Mouse (Mus musculus) kidney, embryonic 14.5 days (tissue): ENCODE measurements at regions not wholly inside any gene's neighbourhood (a gene's known extent, or its start where the extent isn't known, plus 50 kb on each side); places are given as distances from the start of the nearest gene placed in this dataset.
A peak's percentile ranks its signal among the peaks of the same experiment; 100 is the strongest.

Experiments
- ATAC-seq: fragments of 200-750 bp; cut with Nextera tagmentation; 2 replicates; pipeline ENCODE4 v1.8.0; 2017; ENCODE audit warnings: moderate number of reproducible peaks, mild to moderate bottlenecking, moderate TSS enrichment, moderate library complexity; ENCODE audit not compliant: low FRiP score, low TSS enrichment
- H3K27ac ChIP-seq: fragments of 300-500 bp; sonication (generic); 2 replicates; pipeline ENCODE4 v1.5.1; 2014; ENCODE audit warnings: low read depth, mild to moderate bottlenecking, low read length, moderate library complexity, mixed read lengths
- H3K27me3 ChIP-seq: fragments of 300-500 bp; sonication (generic); 2 replicates; pipeline ENCODE4 v1.6.1; 2014; ENCODE audit warnings: mild to moderate bottlenecking, low read length; ENCODE audit not compliant: control insufficient read depth, insufficient read depth
- H3K36me3 ChIP-seq: fragments of 300-500 bp; sonication (generic); 2 replicates; pipeline ENCODE4 v1.6.1; 2014; ENCODE audit warnings: low read length, mixed read lengths; ENCODE audit not compliant: control insufficient read depth, insufficient read depth
- H3K4me1 ChIP-seq: fragments of 300-500 bp; sonication (generic); 2 replicates; pipeline ENCODE4 v1.6.1; 2014; ENCODE audit warnings: low read length, mixed read lengths; ENCODE audit not compliant: control insufficient read depth, insufficient read depth
- H3K4me2 ChIP-seq: fragments of 300-500 bp; sonication (generic); replicated peaks from 2 replicates; pipeline ENCODE4 v1.6.1; 2014; ENCODE audit warnings: low read depth, mild to moderate bottlenecking, low read length
- H3K4me3 ChIP-seq: fragments of 300-500 bp; sonication (generic); 2 replicates; pipeline ENCODE4 v1.5.1; 2014; ENCODE audit warnings: mild to moderate bottlenecking, low read length
- H3K9ac ChIP-seq: fragments of 300-500 bp; sonication (generic); 2 replicates; pipeline ENCODE4 v1.6.1; 2014; ENCODE audit warnings: low read depth, mild to moderate bottlenecking, low read length, moderate library complexity
- H3K9me3 ChIP-seq: fragments of 300-500 bp; sonication (generic); 2 replicates; pipeline ENCODE4 v1.6.1; 2016; ENCODE audit warnings: low read length; ENCODE audit not compliant: control insufficient read depth
- WGBS: fragments of 180-500 bp; shearing (Covaris S2); extraction: QIAGEN DNeasy Blood & Tissue Kit; methylation state at CpG from one replicate; pipeline ENCODE4 v1.1.7; 2014; 5-methylcytosine and 5-hydroxymethylcytosine counted together

- no peak overlapping the region for H3K9ac ChIP-seq
- H3K27ac ChIP-seq: no peak overlapping the region; the same call in 1 of the 2 replicates
- no peaks in the 10 kb centered on the region for H3K9me3 ChIP-seq
- H3K36me3 ChIP-seq: no peaks in the 10 kb centered on the region
- WGBS: 26% methylated on average over 4 of the region's 4 CpGs
- no peaks in the 10 kb centered on the region for H3K27me3 ChIP-seq
- no peak overlapping the region for H3K4me3 ChIP-seq
- H3K4me1 ChIP-seq: peaks cover 5% of the 10 kb centered on the region; the same call in 1 of the 2 replicates
- peak; percentile 85 for ATAC-seq
- H3K4me2 ChIP-seq: no peak overlapping the region
Observed at GRCm38 (mm10) chr12:26972495-26973113, 369.8 kb downstream of the Sox11 start.

DNA sequence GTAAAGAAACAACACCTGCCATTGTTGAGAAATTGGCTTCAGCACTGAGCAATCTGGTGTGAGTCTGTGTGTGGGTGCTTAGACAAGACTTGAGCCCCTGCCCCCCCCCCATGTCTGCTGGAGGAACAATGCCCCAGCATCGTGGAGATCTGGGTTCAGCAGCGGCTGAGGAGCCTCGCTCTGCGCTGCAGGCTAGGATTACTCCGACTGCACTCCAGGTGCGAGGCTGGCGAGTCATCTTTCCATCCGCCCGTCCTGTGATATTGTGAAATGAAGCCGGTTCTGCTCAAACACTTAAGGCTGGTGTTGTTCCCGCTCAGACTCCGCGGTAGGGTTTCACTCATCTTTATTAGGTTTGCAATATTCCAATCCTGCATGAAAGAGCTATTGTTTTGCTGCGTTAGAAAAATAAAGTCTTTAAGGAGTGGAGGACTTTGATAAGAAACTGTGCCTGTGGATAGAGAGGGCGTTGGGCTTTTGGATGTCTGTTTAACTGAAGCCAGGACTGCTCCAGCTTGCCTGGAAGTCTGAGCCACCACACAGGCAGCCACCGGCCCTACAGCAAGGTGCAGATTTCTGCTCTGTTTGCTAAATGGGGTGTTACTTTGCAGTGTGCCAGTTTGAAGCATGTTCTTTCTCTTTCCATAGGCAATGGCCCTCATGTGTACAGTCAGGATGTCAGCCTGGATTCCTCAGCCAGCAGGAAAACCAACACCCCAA lies 375.2 kb downstream of the Sox11 start:
- Histone ChIP-seq H3K4me3 (no peak overlapping the region), H3K27me3 (no peaks in the 10 kb centered on the region), H3K27ac (no peak overlapping the region), H3K9ac (no peak overlapping the region), H3K36me3 (no peaks in the 10 kb centered on the region), H3K4me2 (no peak overlapping the region), H3K4me1 (0 out of 2 replicates have a peak, but pooled peaks cover 4% of the 10 kb centered on the region), H3K9me3 (no peaks in the 10 kb centered on the region)
- ATAC-seq: peak; percentile 76; the same call in 1 of the 2 replicates
- WGBS: 49% methylated on average over 16 of the region's 16 CpGs

GRCm38 (mm10) chr12:26963917-26964316 lies 378.5 kb downstream of the Sox11 start:
- Histone ChIP-seq H3K9me3 (no peaks in the 10 kb centered on the region), H3K36me3 (no peaks in the 10 kb centered on the region), H3K27ac (no peak overlapping the region), H3K4me3 (no peak overlapping the region), H3K27me3 (no peaks in the 10 kb centered on the region), H3K4me2 (no peak overlapping the region), H3K9ac (no peak overlapping the region), H3K4me1 (0 out of 2 replicates have a peak, but pooled peaks cover 4% of the 10 kb centered on the region)
- no peak for ATAC-seq

DNA sequence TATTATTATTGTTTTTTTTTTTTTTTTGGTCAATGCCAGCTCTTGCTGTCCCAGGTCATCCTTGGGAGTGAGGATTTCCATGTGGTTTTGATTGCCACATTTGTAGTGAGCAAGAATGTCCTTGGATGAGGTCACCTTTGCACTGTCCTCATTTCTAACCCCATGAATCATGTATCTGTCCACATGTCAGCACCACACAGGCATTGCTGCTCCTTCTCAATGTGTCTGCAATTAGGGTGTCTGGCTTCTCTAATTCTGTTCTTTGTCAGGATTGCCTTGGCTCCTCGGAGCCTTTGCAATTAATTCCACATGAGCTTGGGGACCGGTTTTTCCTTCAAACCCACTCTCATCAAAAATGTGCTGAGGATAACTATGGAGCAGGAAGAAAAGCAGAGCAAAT lies 402.5 kb downstream of the Sox11 start:
- Histone ChIP-seq H3K36me3 (no peaks in the 10 kb centered on the region), H3K27ac (no peak overlapping the region), H3K9ac (no peak overlapping the region), H3K4me1 (no peaks in the 10 kb centered on the region), H3K27me3 (no peaks in the 10 kb centered on the region), H3K4me3 (no peak overlapping the region), H3K9me3 (peaks cover 4% of the 10 kb centered on the region; the same call in 1 of the 2 replicates), H3K4me2 (no peak overlapping the region)
- WGBS: 78% methylated on average over 2 of the region's 2 CpGs
- ATAC-seq: no peak

DNA sequence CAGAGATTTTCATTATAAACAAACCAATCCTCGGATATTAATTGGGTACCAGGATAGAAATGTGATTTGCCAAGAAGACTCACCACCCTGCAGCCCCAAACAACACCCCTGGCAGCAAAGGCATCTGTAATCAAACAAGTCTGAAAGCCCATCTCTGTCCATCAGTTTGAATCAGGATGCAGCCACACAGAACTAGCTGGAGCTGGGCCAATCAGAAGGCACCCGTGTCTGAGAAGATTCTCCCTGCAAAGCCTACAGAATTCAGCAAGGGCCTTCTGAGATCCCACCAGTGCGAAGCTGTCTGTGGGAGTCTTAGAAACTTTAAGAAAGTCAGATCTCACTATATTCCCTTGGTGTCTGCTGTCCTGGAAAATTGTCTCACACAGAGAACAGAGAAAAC lies 404.5 kb downstream of the Sox11 start:
- no peak overlapping the region for H3K4me2 ChIP-seq
- no peak for ATAC-seq
- no peaks in the 10 kb centered on the region for H3K27me3 ChIP-seq
- no peaks in the 10 kb centered on the region for H3K4me1 ChIP-seq
- H3K9ac ChIP-seq: no peak overlapping the region
- H3K9me3 ChIP-seq: peaks cover 4% of the 10 kb centered on the region; the same call in 1 of the 2 replicates
- no peaks in the 10 kb centered on the region for H3K36me3 ChIP-seq
- 82% methylated on average over 3 of the region's 3 CpGs for WGBS
- no peak overlapping the region for H3K4me3 ChIP-seq
- H3K27ac ChIP-seq: no peak overlapping the region

- H3K9ac ChIP-seq: no peak overlapping the region
- ATAC-seq: no peak
- H3K36me3 ChIP-seq: no peaks in the 10 kb centered on the region
- no peaks in the 10 kb centered on the region for H3K4me1 ChIP-seq
- H3K27me3 ChIP-seq: no peaks in the 10 kb centered on the region
- 69% methylated on average over 5 of the region's 5 CpGs for WGBS
- peaks cover 4% of the 10 kb centered on the region; the same call in 1 of the 2 replicates for H3K9me3 ChIP-seq
- H3K27ac ChIP-seq: no peak overlapping the region
- H3K4me3 ChIP-seq: no peak overlapping the region
- H3K4me2 ChIP-seq: no peak overlapping the region
Observed at GRCm38 (mm10) chr12:26936696-26937458, 405.5 kb downstream of the Sox11 start.

GRCm38 (mm10) chr12:26930155-26930867 lies 412.1 kb downstream of the Sox11 start:
- ATAC-seq: no peak
- no peaks in the 10 kb centered on the region for H3K4me1 ChIP-seq
- H3K27ac ChIP-seq: no peak overlapping the region
- H3K36me3 ChIP-seq: no peaks in the 10 kb centered on the region
- H3K4me2 ChIP-seq: no peak overlapping the region
- H3K4me3 ChIP-seq: no peak overlapping the region
- 70% methylated on average over 7 of the region's 7 CpGs for WGBS
- no peaks in the 10 kb centered on the region for H3K27me3 ChIP-seq
- H3K9ac ChIP-seq: no peak overlapping the region
- no peaks in the 10 kb centered on the region for H3K9me3 ChIP-seq

DNA sequence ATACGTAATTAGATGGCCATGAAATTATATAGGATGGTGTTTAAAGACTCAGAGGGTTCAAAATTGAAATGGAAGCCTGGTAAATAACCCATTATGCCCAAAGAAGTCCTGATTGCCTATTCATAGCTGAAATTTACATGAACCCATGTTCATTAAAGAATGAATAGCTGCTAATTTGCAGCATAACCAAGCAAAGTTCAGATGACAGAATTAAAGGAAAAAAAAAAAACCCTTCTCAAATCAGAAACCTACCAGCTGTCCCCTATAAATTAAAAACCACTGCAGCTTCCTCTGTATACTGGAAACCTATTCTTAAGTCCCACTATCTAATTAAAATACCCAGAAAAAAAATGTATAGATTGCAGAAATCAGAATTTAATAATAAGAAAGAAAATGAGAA lies 436.2 kb downstream of the Sox11 start:
- no peak overlapping the region for H3K4me2 ChIP-seq
- H3K27ac ChIP-seq: no peak overlapping the region
- H3K36me3 ChIP-seq: no peaks in the 10 kb centered on the region
- no peak overlapping the region for H3K4me3 ChIP-seq
- 95% methylated on average over 1 of the region's 1 CpGs for WGBS
- no peak overlapping the region for H3K9ac ChIP-seq
- ATAC-seq: no peak
- H3K27me3 ChIP-seq: no peaks in the 10 kb centered on the region
- H3K4me1 ChIP-seq: no peaks in the 10 kb centered on the region; the same call in 1 of the 2 replicates
- no peaks in the 10 kb centered on the region for H3K9me3 ChIP-seq
